Mouse (Mus musculus) kidney, adult 2 months (tissue): Measurements from ENCODE around the gene Dnajc1.

Source experiments
- CTCF ChIP-seq: fragments of 200-500 bp; conservative IDR thresholded peaks from 2 replicates; pipeline ENCODE4 v1.5.1; 2011; ENCODE audit warnings: low read depth, mild to moderate bottlenecking, control low read depth, low read length, moderate library complexity, mixed read lengths; ENCODE audit not compliant: insufficient read depth, insufficient read length
- POLR2A ChIP-seq: fragments of 200-500 bp; IDR thresholded peaks from one replicate; pipeline ENCODE4 v1.6.1; 2011; ENCODE audit warnings: low read depth, low read length, control low read depth

DNA sequence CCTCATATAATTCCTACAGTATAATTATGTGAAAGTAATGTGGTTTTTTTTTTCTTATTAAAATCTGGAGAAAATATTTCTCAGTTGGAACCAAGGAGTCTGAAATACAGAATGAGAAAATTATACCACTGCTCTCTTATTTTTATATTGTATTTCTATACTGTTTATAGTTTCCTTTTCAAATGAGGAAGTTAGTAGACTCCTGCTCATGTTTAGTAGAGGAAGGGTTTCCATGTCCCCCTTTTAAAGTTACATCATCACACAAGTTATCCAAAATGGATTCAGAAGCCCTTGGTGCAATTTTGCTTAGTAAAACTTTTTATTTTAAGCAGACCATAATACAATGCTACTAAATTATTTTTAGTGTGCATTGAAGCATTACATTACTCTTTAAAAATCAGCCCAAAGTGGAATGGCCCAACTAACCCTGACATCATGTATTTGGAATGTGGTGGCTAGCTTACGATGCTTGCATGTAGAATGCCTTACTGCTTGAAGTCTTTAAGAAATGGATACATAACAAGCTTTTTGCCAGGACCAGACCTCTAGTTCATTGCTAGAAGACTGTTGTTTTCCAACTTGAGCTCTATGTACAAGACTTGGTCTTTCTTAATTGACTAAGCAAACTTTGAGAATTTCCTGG is 190.7 kb downstream of the Dnajc1 start:
- TF ChIP-seq POLR2A (no peak), CTCF (no peak)
